Mouse (Mus musculus) megakaryocyte, embryonic 14.5 days (primary cell): ENCODE results near the gene Prkar2a.

Source experiments
- FLI1 ChIP-seq: IDR thresholded peaks from 2 replicates; pipeline ENCODE4 v1.6.1; 2012; ENCODE audit warnings: low read length, inconsistent platforms, mixed read lengths
- GATA1 ChIP-seq: IDR thresholded peaks from 3 replicates; pipeline ENCODE4 v1.6.1; 2012; ENCODE audit warnings: mixed read lengths, low read length, inconsistent platforms, borderline replicate concordance

DNA sequence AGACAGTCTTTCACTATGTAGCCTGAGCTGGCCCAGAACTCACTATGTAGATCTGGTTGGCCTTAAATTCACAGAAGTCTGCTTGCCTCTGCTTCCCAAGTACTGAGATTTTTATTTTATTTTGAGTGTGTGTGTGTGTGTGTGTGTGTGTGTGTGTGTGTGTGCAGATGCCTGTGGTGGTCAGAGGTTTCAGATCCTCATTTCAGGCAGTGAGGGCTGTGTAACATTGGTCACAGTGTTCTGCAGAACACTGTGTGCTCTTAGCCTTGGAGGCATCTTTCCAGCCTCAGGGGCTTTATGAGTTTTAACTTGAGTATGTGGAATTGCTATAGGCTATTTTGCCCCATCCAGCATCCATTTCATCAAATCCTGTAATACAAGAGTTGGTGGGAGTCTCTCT, 72.4 kb downstream of the Prkar2a start:
- TF ChIP-seq GATA1 (no peak), FLI1 (no peak)
